8 mouse cellular contexts compared by ENCODE assay signal in the genomic region with DNA sequence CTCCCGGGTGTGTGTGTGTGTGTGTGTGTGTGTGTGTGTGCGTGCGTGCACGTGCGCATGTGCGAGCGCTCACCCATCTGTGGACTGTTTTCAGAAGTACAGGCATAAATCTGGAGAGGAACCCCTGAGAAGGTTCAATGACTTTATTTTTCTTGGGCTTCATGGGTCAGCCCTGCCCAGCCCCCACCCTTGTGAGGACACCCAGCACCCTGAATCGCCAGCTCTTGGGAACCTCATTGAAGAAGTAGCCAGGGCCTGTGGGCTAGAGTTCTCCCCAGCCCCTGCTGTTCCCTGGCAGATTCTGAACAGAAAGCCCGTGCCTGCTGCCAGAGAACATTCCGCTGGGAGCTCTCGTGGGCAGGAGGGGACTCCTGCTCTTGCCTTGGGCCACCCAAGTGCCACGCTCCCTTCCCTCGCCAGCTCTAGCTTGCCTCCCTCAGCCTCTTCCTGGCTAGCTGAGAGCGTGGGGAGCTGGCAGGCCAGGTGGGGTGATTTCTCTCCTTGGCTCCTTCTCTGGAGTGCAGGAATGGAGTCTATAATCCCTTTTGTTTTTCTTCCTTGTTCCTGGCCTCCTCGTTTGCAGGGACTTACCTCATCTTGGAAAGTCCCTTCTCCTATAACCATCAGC. TPM values are rescaled to one million over a fixed set of nuclear protein-coding genes. Genes with fewer than 3 reads are reported as not detected.
DNase-seq lines count a peak whose midpoint lies in the region; ATAC-seq and TF ChIP-seq lines count a peak whose summit lies in the region.

No protein-coding gene starts in this region.

- no peak overlapping the region for H3K4me2 ChIP-seq in midbrain, embryonic 11.5 days
- peak overlapping the region; percentile 15; the same call in 1 of the 2 replicates for H3K4me2 ChIP-seq in heart, embryonic 15.5 days
- no peak overlapping the region for H3K4me2 ChIP-seq in midbrain, postnatal 0 days (ENCODE audit: low read depth, low read length, poor library complexity, severe bottlenecking)

- no peak overlapping the region for H3K9ac ChIP-seq in midbrain, embryonic 11.5 days (ENCODE audit: low read length)
- peak overlapping the region; percentile 23; the same call in 1 of the 2 replicates for H3K9ac ChIP-seq in heart, embryonic 15.5 days
- no peak overlapping the region for H3K9ac ChIP-seq in midbrain, postnatal 0 days (replicated peaks; ENCODE audit: low read length, poor library complexity, severe bottlenecking)

- DNase-seq in midbrain, embryonic 10.5 days (ENCODE audit: low spot score), result no peak
- DNase-seq in midbrain, embryonic 11.5 days (ENCODE audit: low spot score, missing footprints), result no peak
- DNase-seq in cerebellum, adult 9-11 months, result peak; percentile 67
- peak; percentile 63 to 76 for DNase-seq in kidney, postnatal 25 days
- DNase-seq in midbrain, postnatal 0 days (ENCODE audit: low spot score), result peak; percentile 73
- DNase-seq in urinary bladder, postnatal 36 days (ENCODE audit: low spot score in 2 of 2), result no peak

- peaks cover 67% of the 10 kb centered on the region for H3K36me3 ChIP-seq in midbrain, embryonic 10.5 days
- peaks cover 5% of the 10 kb centered on the region; the same call in 1 of the 2 replicates for H3K36me3 ChIP-seq in midbrain, embryonic 11.5 days (ENCODE audit: control insufficient read depth, insufficient read depth, low read length)
- H3K36me3 ChIP-seq in heart, embryonic 15.5 days, result no peaks in the 10 kb centered on the region
- H3K36me3 ChIP-seq in midbrain, postnatal 0 days (ENCODE audit: insufficient read depth, low read length), result peaks cover 6% of the 10 kb centered on the region

- H3K4me3 ChIP-seq in midbrain, embryonic 10.5 days, result no peak overlapping the region
- H3K4me3 ChIP-seq in midbrain, embryonic 11.5 days (ENCODE audit: low read depth, low read length), result no peak overlapping the region
- no peak overlapping the region for H3K4me3 ChIP-seq in heart, embryonic 15.5 days
- H3K4me3 ChIP-seq in midbrain, postnatal 0 days (ENCODE audit: low read depth, low read length), result no peak overlapping the region

- no peaks in the 10 kb centered on the region for H3K9me3 ChIP-seq in midbrain, embryonic 10.5 days (replicated peaks)
- H3K9me3 ChIP-seq in midbrain, embryonic 11.5 days (ENCODE audit: control insufficient read depth, low read length), result no peaks in the 10 kb centered on the region
- H3K9me3 ChIP-seq in heart, embryonic 15.5 days (replicated peaks), result no peaks in the 10 kb centered on the region
- H3K9me3 ChIP-seq in midbrain, postnatal 0 days (ENCODE audit: low read length), result no peaks in the 10 kb centered on the region

- peaks cover 81% of the 10 kb centered on the region for H3K4me1 ChIP-seq in midbrain, embryonic 10.5 days
- H3K4me1 ChIP-seq in midbrain, embryonic 11.5 days (ENCODE audit: control insufficient read depth, insufficient read depth, low read length), result peaks cover 26% of the 10 kb centered on the region
- H3K4me1 ChIP-seq in heart, embryonic 15.5 days (replicated peaks), result peaks cover 93% of the 10 kb centered on the region
- peaks cover 7% of the 10 kb centered on the region; the same call in 1 of the 2 replicates for H3K4me1 ChIP-seq in midbrain, postnatal 0 days (ENCODE audit: insufficient read depth, low read length)

- 77% methylated on average over 15 of the region's 15 CpGs for WGBS in midbrain, embryonic 10.5 days
- 79% methylated on average over 15 of the region's 15 CpGs for WGBS in midbrain, embryonic 11.5 days
- WGBS in heart, embryonic 15.5 days, result 70% methylated on average over 15 of the region's 15 CpGs
- 62% methylated on average over 15 of the region's 15 CpGs for WGBS in midbrain, postnatal 0 days

- no peak for TF ChIP-seq CTCF in midbrain, postnatal 0 days (IDR thresholded peaks at IDR 0.05)

- ATAC-seq in midbrain, embryonic 11.5 days (ENCODE audit: low FRiP score), result no peak
- no peak for ATAC-seq in heart, embryonic 15.5 days (replicated peaks; ENCODE audit: insufficient number of reproducible peaks, insufficient read depth, low FRiP score, low read depth)
- no peak for ATAC-seq in midbrain, postnatal 0 days (ENCODE audit: low FRiP score)
- no peak for ATAC-seq in erythroblast, adult 5-6 weeks (replicated peaks; ENCODE audit: low FRiP score, poor library complexity, severe bottlenecking)

- H3K27ac ChIP-seq in midbrain, embryonic 10.5 days (replicated peaks), result peak overlapping the region; percentile 65
- no peak overlapping the region for H3K27ac ChIP-seq in midbrain, embryonic 11.5 days (ENCODE audit: low read depth, low read length)
- H3K27ac ChIP-seq in heart, embryonic 15.5 days, result peak overlapping the region; percentile 93
- peak overlapping the region; percentile 55 for H3K27ac ChIP-seq in midbrain, postnatal 0 days (ENCODE audit: low read depth, low read length)

- no peaks in the 10 kb centered on the region for H3K27me3 ChIP-seq in midbrain, embryonic 10.5 days (ENCODE audit: low read depth, poor library complexity, severe bottlenecking)
- H3K27me3 ChIP-seq in midbrain, embryonic 11.5 days (ENCODE audit: control insufficient read depth, insufficient read depth, low read length), result no peaks in the 10 kb centered on the region
- no peaks in the 10 kb centered on the region for H3K27me3 ChIP-seq in heart, embryonic 15.5 days
- no peaks in the 10 kb centered on the region for H3K27me3 ChIP-seq in midbrain, postnatal 0 days (ENCODE audit: insufficient read depth, low read length)

RNA-seq across cellular contexts. Expression of gene Trim8, which starts 17.7 kb away (rescaled TPM):
- polyA plus RNA-seq in midbrain, embryonic 10.5 days (2016; fragmentation: Nextera tagmentation; extraction: Ambion mirVana), result 24.6 and 27.8 TPM in 2 replicates
- polyA plus RNA-seq in midbrain, embryonic 11.5 days (2014; fragmentation: Nextera tagmentation; extraction: Ambion mirVana), result 28.6 and 31.7 TPM in 2 replicates
- polyA plus RNA-seq in heart, embryonic 15.5 days (2015; fragmentation: Nextera tagmentation; extraction: Ambion mirVana), result 15.9 and 19.2 TPM in 2 replicates
- total RNA-seq in midbrain, postnatal 0 days (2014; rRNA removed), result 96.6 and 103 TPM in 2 replicates
- polyA plus RNA-seq in midbrain, postnatal 0 days (2015; fragmentation: Nextera tagmentation; extraction: Ambion mirVana), result 27.8 and 30.4 TPM in 2 replicates
- total RNA-seq in erythroblast, adult 5-6 weeks (2015; ENCODE audit: low replicate concordance), result 5.4 and 6.1 TPM in 2 replicates
- total RNA-seq in erythroblast, adult 5-6 weeks (2017; ENCODE audit: low replicate concordance), result 2.0 and 6.4 TPM in 2 replicates

Comparison
In these comparisons a context has a peak if more than half of its experiments do, and no peak if none do; other contexts are left out.
1. DNase-seq: peak in cerebellum, adult 9-11 months (single experiment), kidney, postnatal 25 days (2 of 2) and midbrain, postnatal 0 days (single experiment); none in midbrain, embryonic 10.5 days (single experiment), midbrain, embryonic 11.5 days (single experiment) and urinary bladder, postnatal 36 days (0 of 2).